Mouse (Mus musculus) kidney, embryonic 15.5 days (tissue): ENCODE measurements around the gene Lig1. TPM values are rescaled to one million over a fixed set of nuclear protein-coding genes. Genes with fewer than 3 reads are reported as not detected.

Experiments
- ATAC-seq: fragments of 200-750 bp; cut with Nextera tagmentation; replicated peaks from 2 replicates; pipeline ENCODE4 v1.8.0; 2017; ENCODE audit warnings: moderate TSS enrichment; ENCODE audit not compliant: low FRiP score
- H3K27ac ChIP-seq: fragments of 300-500 bp; sonication (generic); 2 replicates; pipeline ENCODE4 v1.5.1; 2015; ENCODE audit warnings: mild to moderate bottlenecking, inconsistent platforms
- H3K27me3 ChIP-seq: fragments of 300-500 bp; sonication (generic); 2 replicates; pipeline ENCODE4 v1.6.1; 2015; ENCODE audit warnings: inconsistent platforms
- H3K36me3 ChIP-seq: fragments of 300-500 bp; sonication (generic); 2 replicates; pipeline ENCODE4 v1.6.1; 2015; ENCODE audit warnings: inconsistent platforms
- H3K4me1 ChIP-seq: fragments of 300-500 bp; sonication (generic); 2 replicates; pipeline ENCODE4 v1.6.1; 2015; ENCODE audit warnings: inconsistent platforms
- H3K4me2 ChIP-seq: fragments of 300-500 bp; sonication (generic); 2 replicates; pipeline ENCODE4 v1.6.1; 2015; ENCODE audit warnings: moderate library complexity, mild to moderate bottlenecking, inconsistent platforms
- H3K4me3 ChIP-seq: fragments of 300-500 bp; sonication (generic); replicated peaks from 2 replicates; pipeline ENCODE4 v1.5.1; 2015; ENCODE audit warnings: mild to moderate bottlenecking, inconsistent platforms
- H3K9ac ChIP-seq: fragments of 300-500 bp; sonication (generic); 2 replicates; pipeline ENCODE4 v1.6.1; 2015; ENCODE audit warnings: mild to moderate bottlenecking, inconsistent platforms
- H3K9me3 ChIP-seq: fragments of 300-500 bp; sonication (generic); replicated peaks from 2 replicates; pipeline ENCODE4 v1.6.1; 2016; ENCODE audit warnings: inconsistent platforms
- WGBS: fragments of 180-500 bp; shearing (Covaris S2); methylation state at CpG from one replicate; pipeline ENCODE4 v1.1.7; 2015; ENCODE audit warnings: mixed read lengths; 5-methylcytosine and 5-hydroxymethylcytosine counted together
- polyA plus RNA-seq: library from polyadenylated mRNA; unstranded; fragments of >200 nt; fragmentation: Nextera tagmentation; extraction: Ambion mirVana; gene quantifications from 2 replicates; pipeline ENCODE4 v1.2.1, GENCODE M21; 2015

The Lig1 gene
- polyA plus RNA-seq, 1 experiment from 2014 or later = 110 TPM

GRCm38 (mm10) chr7:13314095-13314597 is 37.1 kb downstream of the Lig1 start:
- no peaks in the 10 kb centered on the region for H3K9me3 ChIP-seq
- H3K4me1 ChIP-seq = no peaks in the 10 kb centered on the region
- ATAC-seq = no peak
- 82% methylated on average over 5 of the region's 5 CpGs for WGBS
- peaks cover 45% of the 10 kb centered on the region for H3K36me3 ChIP-seq
- H3K4me3 ChIP-seq = no peak overlapping the region
- no peak overlapping the region for H3K4me2 ChIP-seq
- H3K9ac ChIP-seq = no peak overlapping the region
- no peaks in the 10 kb centered on the region for H3K27me3 ChIP-seq
- no peak overlapping the region for H3K27ac ChIP-seq

GRCm38 (mm10) chr7:13321424-13321823 is 44.3 kb downstream of the Lig1 start:
- Histone ChIP-seq H3K9me3 (no peaks in the 10 kb centered on the region), H3K4me2 (no peak overlapping the region), H3K4me3 (no peak overlapping the region), H3K4me1 (no peaks in the 10 kb centered on the region), H3K9ac (no peak overlapping the region), H3K36me3 (no peaks in the 10 kb centered on the region), H3K27me3 (no peaks in the 10 kb centered on the region), H3K27ac (no peak overlapping the region)
- WGBS = 91% methylated on average over 3 of the region's 3 CpGs
- no peak for ATAC-seq

- no peak within 1 kb of the TSS for H3K27ac ChIP-seq
- no peak within 1 kb of the TSS for H3K4me2 ChIP-seq
- H3K4me1 ChIP-seq = no peaks in the 10 kb centered on the region
- H3K9ac ChIP-seq = no peak within 1 kb of the TSS
- H3K36me3 ChIP-seq = no peaks in the 10 kb centered on the region
- H3K9me3 ChIP-seq = no peaks in the 10 kb centered on the region
- H3K27me3 ChIP-seq = no peaks in the 10 kb centered on the region
- ATAC-seq = no peak
- WGBS = 88% methylated on average over 2 of the region's 2 CpGs
- H3K4me3 ChIP-seq = no peak within 1 kb of the TSS
Observed at GRCm38 (mm10) chr7:13324316-13324715, 47.2 kb downstream of the Lig1 start, which contains the start of gene Pla2g4c. TSS of gene Pla2g4c (plus strand) at chr7:13324655.

DNA sequence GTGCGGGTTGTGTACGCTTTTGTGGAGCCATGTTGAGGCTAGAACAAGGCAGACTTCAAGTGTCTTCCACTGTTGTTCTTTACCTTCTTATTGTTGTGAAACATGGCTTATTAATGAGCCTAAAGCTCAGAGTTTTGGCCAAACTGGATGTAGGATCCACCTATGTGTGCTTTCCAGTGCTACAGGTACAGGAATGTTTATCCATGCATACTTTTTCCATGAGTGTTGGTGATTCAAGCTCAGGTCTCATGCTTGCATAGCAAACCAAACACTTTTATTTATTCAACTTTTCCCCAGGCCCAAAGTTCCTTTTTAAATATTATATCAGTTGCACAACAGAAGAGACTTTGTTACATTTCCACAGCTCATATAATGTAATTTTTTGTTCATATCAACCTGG is 53.5 kb downstream of the Lig1 start:
- 97% methylated on average over 2 of the region's 2 CpGs for WGBS
- H3K4me1 ChIP-seq = no peaks in the 10 kb centered on the region
- no peaks in the 10 kb centered on the region for H3K27me3 ChIP-seq
- no peak overlapping the region for H3K9ac ChIP-seq
- no peak for ATAC-seq
- no peak overlapping the region for H3K4me3 ChIP-seq
- no peak overlapping the region for H3K4me2 ChIP-seq
- H3K27ac ChIP-seq = no peak overlapping the region
- H3K9me3 ChIP-seq = no peaks in the 10 kb centered on the region
- peaks cover 14% of the 10 kb centered on the region for H3K36me3 ChIP-seq

GRCm38 (mm10) chr7:13355943-13356342 is 78.9 kb downstream of the Lig1 start:
- H3K4me2 ChIP-seq = no peak overlapping the region
- H3K9me3 ChIP-seq = 0 out of 2 replicates have a peak, but pooled peaks cover 3% of the 10 kb centered on the region
- no peak overlapping the region for H3K9ac ChIP-seq
- no peak overlapping the region for H3K4me3 ChIP-seq
- peaks cover 42% of the 10 kb centered on the region for H3K36me3 ChIP-seq
- H3K27me3 ChIP-seq = no peaks in the 10 kb centered on the region
- ATAC-seq = no peak
- H3K27ac ChIP-seq = no peak overlapping the region
- no peaks in the 10 kb centered on the region for H3K4me1 ChIP-seq

Other genes starting within 250 kb of the Lig1 start
- gene Chmp2a, start 242.5 kb upstream of the Lig1 start, polyA plus RNA-seq = 144 and 146 TPM in 2 replicates
- 113 and 114 TPM in 2 replicates for gene Ube2m, start 239.0 kb upstream of the Lig1 start, polyA plus RNA-seq
- 2.8 and 4.3 TPM in 2 replicates for gene Mzf1, start 222.5 kb upstream of the Lig1 start, polyA plus RNA-seq
- not detected in 2 replicates for gene Vmn1r85, start 182.1 kb upstream of the Lig1 start, polyA plus RNA-seq
- gene Vmn1r86, start 157.4 kb upstream of the Lig1 start, polyA plus RNA-seq = not detected in 2 replicates
- gene Vmn1r87, start 137.1 kb upstream of the Lig1 start, polyA plus RNA-seq = not detected in 2 replicates
- not detected in 2 replicates for gene Vmn1r88, start 117.7 kb upstream of the Lig1 start, polyA plus RNA-seq
- gene Vmn1r89, start 64.3 kb upstream of the Lig1 start, polyA plus RNA-seq = not detected in 2 replicates
- 8.8 and 13.0 TPM in 2 replicates for gene Zswim9, start 1.4 kb downstream of the Lig1 start, polyA plus RNA-seq
- 0.98 and 1.1 TPM in 2 replicates for gene Pla2g4c, start 47.4 kb downstream of the Lig1 start, polyA plus RNA-seq
- not detected in 2 replicates for gene Cabp5, start 120.8 kb downstream of the Lig1 start, polyA plus RNA-seq
- not detected in 2 replicates for gene Bsph1, start 173.6 kb downstream of the Lig1 start, polyA plus RNA-seq